Mouse (Mus musculus): Measurements from ENCODE around the gene Stard13.

Stard13 gene

DNA sequence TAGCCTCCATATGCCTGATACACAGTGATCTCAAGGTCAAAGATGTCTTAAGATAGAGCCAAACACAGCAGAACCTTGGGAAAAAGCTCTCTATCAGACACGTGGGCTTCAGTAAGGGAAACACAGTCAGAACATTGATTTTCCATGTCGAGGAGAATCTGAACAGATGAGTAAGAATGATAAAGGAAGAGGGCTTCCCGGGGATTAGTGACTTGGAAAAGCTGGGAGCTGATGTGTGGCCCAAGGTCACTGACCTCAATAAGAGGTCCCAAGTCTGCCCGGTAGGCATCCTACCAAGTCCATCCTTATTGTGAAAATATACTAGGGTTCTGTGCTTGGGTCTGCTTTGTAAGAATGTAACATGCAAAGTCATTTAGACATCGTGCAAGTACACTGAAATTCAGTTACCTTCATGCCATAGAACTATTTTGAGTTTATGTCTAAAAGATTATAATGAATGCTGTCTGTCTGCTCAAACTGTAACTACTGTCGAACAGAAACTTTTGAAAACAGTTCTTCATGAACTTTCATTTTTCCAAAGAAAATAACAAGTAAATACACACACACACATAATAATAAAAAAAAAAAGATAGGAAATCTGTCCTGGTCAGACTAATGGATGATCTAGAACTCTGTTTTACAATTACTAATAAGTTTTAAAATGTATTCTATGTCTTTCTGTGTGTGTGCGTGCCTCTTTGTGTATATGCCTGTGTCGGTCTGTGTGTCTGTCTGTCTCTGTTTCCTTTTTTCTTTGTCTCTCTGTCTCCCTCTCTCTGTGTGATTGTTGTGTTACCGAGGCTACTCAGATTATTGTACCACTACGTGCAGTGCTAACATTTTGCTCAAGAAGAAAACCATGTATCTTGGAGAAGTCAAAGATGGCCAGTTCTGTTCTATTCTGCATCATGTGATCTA, 128.3 kb downstream of the Stard13 start:
- no peak for DNase-seq (ENCODE audit: low spot score in 2 of 2)

GRCm38 (mm10) chr5:151104354-151105053, 129.1 kb downstream of the Stard13 start:
- no peak for DNase-seq (ENCODE audit: low spot score in 2 of 2)

GRCm38 (mm10) chr5:151103284-151103683, 130.4 kb downstream of the Stard13 start:
- DNase-seq (ENCODE audit: low spot score in 2 of 2), result no peak

DNA sequence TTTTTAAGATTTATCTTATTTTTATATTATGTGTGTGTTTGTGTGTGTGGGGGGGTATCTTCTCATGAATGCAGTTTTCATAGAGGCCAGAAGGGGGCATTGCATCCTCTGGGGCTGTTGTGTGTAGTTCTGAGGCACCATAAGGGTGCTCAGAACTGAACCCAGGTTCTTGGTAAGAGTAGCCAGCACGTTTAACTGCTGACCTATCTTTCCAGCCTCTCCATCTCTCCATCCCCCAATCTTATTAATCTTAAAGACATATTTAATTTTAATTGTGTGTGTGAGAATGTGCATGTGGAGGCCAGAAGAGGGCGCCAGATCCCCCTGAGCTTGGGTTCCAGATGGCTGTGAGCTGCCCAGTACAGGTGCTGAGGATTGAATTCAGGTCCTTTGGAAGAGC, 131.4 kb downstream of the Stard13 start:
- no peak for DNase-seq (ENCODE audit: low spot score in 2 of 2)

DNA sequence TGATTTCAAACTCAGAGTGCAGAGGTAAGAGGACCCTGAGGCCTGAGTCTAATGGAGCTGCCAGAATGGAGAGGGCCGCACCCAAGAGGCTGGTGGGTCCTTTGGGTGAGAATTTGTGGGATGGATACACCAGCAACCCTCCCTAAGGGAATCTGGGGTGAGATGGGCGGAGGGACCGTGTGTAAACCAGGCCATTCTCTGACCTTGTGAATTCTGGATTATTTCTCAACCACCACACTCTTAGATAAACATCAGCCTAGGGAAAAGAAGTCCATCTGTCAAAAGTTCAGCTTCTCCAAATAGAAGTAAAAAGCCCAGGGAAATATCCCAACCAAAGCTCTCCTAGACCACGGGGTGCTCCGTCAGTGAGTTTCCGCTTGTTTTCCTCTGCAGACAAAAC, 137.6 kb downstream of the Stard13 start:
- DNase-seq (ENCODE audit: low spot score in 2 of 2), result no peak

GRCm38 (mm10) chr5:151092886-151093665, 140.6 kb downstream of the Stard13 start:
- no peak for DNase-seq (ENCODE audit: low spot score in 2 of 2)

DNA sequence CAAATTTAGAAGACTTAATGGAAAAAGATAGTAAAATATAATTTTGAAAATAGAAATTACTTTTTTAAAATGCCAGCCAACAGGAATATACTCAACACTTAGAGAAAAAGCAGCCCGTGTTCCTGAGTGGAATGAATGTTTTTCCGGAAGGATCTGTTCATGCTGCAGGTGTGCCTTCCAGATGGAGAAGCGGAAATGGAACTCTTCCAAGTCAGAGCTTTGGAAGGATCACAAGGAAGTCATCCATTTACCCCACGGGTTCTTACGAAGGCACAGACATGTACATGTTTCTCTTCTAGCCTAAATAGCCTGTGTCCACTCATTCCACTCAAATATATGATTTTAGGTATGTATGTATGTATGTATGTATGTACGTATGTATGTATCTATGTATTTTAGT, 142.6 kb downstream of the Stard13 start:
- no peak for DNase-seq (ENCODE audit: low spot score in 2 of 2)

- no peak for DNase-seq (ENCODE audit: low spot score in 2 of 2)
Observed at GRCm38 (mm10) chr5:151089201-151089600, 144.4 kb downstream of the Stard13 start.

DNA sequence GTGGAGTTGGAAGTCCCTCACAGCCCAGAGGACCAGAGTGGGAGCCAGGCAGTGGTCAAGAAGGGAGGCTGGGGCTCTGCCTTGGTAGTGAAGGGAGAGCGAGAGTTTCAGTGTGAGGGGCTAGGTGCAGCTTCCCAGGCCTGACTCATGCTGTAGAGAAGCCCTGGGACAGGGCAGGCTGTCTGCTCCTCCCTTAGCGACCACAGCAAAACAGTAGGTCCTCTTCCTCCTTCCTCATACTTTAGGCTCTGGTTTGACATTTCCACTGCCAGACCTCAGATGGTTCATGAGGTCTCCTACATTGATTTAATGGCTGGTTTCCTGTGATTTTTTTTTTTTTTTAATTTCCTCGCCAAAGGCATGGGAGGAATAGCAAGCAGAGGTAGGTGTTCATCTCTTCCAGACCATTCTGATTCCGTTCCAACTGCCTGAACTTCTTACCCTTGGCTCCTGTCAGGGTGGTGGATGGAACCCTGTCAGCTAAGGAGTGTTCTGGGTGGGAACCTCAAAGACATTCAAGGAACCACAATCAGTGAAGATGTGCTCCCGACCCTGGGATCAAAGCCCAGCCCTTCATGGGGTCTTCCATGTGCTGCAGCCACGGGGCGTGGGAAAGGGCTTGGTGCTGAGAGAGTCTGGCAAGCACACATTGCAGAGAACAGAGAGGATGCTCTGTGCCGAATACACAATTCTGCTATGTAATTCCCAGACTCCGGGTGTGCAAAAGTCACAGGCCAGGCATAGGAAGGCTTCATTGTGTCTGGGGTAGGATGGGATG, 147.0 kb downstream of the Stard13 start:
- no peak for DNase-seq (ENCODE audit: low spot score in 2 of 2)

GRCm38 (mm10) chr5:151085749-151086148, 147.9 kb downstream of the Stard13 start:
- peak in 1 of 2 experiments; percentile 43 for DNase-seq (ENCODE audit: low spot score in 2 of 2)

DNA sequence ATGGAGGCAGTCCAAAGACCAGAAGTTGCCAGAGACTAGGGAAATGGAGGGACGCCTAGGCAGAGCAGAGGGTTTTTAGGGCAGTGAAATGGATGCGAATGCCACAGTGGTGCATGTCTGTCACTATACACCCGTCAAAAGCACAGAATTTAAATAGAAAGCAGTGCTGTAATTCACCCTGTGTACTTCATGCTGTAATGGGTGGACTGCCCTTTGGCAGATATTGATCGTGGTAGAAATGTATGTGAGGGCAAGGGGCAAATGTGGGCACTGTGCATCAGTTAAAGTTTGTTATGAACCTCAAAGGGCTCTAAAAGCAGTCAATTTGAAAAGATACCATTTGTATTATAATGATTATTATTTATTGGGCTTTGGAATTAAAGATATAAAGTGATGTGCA, 153.4 kb downstream of the Stard13 start:
- DNase-seq (ENCODE audit: low spot score in 2 of 2), result peak in 1 of 2 experiments; percentile 8

GRCm38 (mm10) chr5:151077953-151078352, 155.7 kb downstream of the Stard13 start:
- DNase-seq (ENCODE audit: low spot score in 2 of 2), result no peak

DNA sequence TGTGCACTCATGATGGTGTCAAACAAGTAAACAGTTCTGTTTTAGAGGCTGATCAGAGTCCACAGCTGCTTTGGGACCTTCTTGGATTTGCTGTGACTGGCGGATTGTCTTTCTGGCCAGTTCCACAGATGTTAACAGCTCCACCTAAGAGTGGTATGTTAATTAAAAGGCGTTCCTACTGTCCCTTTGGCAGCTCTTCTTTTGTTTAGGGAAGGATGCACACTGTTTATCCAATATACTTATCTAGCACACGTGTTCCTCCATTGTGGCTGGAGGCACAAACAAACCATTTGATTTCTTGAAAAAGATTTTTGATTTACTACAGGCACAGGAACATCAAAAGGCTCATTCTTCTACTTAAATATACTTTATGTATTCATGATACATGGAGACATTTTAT, 156.7 kb downstream of the Stard13 start:
- no peak for DNase-seq (ENCODE audit: low spot score in 2 of 2)

DNA sequence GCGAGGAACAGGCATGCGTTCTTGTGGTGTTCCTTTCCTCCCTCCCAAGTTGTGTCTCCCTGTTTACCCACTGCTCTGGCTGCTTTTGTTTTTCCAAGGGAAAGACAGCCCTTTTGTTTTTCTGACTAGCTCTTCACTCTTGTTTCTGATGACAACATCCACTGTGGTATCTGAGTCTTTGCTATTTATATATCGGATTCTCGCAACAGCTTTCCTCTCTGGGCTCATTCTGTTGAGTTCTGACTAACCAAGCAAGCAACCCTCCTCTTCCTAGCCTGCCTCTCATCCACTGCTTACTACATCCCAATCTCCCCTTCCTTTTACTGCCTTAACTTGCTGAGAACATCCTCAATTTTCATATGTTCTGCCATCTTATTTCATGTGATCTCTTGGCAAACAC, 159.4 kb downstream of the Stard13 start:
- DNase-seq (ENCODE audit: low spot score in 2 of 2), result no peak

GRCm38 (mm10) chr5:151071430-151071829, 162.2 kb downstream of the Stard13 start:
- no peak for DNase-seq (ENCODE audit: low spot score in 2 of 2)

DNA sequence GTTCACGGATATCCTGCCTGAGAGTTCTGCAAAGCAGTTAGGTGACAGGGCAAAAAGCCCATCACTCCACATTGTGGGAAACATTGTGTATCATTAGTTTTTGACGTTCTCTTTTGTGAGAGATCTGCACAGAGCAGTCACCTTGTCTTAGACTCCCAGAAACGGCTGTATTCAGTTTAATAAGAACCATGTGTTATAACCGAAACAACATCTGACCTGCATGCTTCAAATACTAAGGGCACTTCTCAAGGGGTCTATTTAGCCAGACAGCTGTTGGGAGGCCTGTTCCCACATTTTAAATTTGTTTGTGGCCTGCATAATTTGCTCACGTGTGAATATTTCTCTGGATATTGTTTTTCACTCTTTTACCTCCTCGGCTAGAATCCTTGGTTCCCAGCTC, 162.7 kb downstream of the Stard13 start:
- no peak for DNase-seq (ENCODE audit: low spot score in 2 of 2)

- no peak for DNase-seq (ENCODE audit: low spot score in 2 of 2)
Observed at GRCm38 (mm10) chr5:151069569-151069968, 164.1 kb downstream of the Stard13 start.

- DNase-seq (ENCODE audit: low spot score in 2 of 2), result no peak
Observed at GRCm38 (mm10) chr5:151066016-151066415, 167.6 kb downstream of the Stard13 start.

DNA sequence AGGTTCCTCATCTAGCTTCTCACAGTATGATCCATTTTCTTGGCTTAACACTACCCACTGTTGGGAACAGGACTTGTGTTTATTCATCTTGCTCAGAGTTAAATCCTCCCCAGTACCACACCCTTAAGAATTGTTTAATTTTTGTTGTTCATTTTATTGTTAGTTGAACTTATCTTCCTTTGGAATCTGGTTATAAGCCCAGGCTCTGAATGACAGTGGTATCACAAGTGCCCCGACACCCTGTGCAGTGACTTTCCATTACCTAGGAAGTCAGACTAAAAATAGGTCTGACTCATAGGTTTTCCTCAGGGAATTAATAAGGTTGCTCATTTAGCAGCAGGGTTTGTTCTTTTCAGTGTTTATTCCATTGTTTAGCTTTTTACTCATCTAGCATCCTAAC, 168.4 kb downstream of the Stard13 start:
- DNase-seq (ENCODE audit: low spot score in 2 of 2), result no peak

DNA sequence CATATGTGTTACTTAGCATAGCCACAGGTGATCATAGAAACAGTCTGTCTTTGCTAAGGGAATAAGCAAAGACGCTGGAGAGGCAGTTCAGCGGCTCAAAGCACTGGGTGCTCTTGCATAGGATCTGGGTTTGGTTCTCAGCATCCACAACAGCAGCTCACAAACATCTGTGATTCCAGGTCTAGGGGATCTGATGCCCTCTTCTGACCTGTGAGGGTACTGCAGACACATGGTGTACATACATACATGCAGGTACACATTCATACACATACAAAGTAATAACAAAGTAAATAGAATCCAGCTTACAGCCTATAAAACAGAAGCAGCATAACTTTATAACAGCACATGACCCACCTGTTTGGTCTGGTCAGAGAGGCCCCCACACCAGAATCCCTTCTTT, 171.7 kb downstream of the Stard13 start:
- no peak for DNase-seq (ENCODE audit: low spot score in 2 of 2)

DNA sequence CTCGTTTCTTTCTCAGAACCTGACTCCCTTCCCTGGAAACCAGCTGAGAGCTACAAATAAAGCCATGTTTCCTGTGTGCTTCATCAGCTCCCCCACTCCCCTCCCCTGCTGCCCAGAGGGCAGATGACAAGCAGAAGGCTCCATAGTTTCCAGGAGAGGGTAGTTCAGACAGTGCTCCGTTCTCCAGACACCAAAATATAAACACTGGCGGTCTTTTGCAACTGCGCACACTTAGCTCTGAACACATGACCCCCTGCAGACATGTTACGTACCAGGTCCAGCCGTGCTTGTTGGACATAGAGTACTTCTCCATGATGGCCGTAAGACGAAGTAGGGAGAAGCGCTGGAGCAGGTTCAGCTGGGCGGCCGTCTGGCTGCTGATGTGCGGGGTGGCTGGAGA, 173.2 kb downstream of the Stard13 start:
- DNase-seq (ENCODE audit: low spot score in 2 of 2), result no peak
